Mouse (Mus musculus) stomach, postnatal 0 days (tissue): ENCODE measurements at regions not wholly inside any gene's neighbourhood (a gene's known extent, or its start where the extent isn't known, plus 50 kb on each side); places are given as distances from the start of the nearest gene placed in this dataset.

Experiments
- CTCF ChIP-seq: IDR thresholded peaks from 2 replicates; pipeline ENCODE4 v1.5.1; 2016; ENCODE audit warnings: antibody characterized with exemption, low read depth, mild to moderate bottlenecking, moderate library complexity
- EP300 ChIP-seq: optimal IDR thresholded peaks from 2 replicates; pipeline ENCODE3; 2016; ENCODE audit warnings: antibody characterized with exemption

DNA sequence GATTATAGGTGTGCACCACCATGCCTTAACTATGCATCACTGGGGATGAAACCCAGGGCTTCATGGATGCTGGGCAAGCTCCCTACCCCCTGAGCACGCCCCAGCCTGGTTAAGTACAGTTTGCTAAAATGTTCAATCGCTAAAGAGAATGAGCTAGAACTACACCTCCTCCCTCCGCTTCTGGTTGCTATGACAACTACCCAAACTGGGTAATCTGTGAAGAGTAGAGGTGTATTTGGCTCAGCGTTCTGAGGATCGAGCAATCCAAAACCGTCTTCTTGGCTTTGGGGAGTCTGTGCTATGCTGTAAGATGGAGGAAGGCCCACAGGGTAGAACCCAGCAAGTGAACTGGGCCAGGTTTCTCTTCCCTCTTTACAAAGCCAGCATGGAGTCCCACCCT, 78.8 kb downstream of the Skor1 start:
- TF ChIP-seq CTCF (no peak), EP300 (no peak)
